Mouse (Mus musculus) embryonic fibroblast, embryonic 13.5 days (primary cell): Measurements from ENCODE around the gene Gucy2d.

Source experiments
- CTCF ChIP-seq: IDR thresholded peaks from 2 replicates; pipeline ENCODE4 v1.5.1; 2011; ENCODE audit warnings: mild to moderate bottlenecking, control low read depth, low read length, moderate library complexity, borderline replicate concordance; ENCODE audit not compliant: insufficient read depth
- POLR2A ChIP-seq: IDR thresholded peaks from 2 replicates; pipeline ENCODE4 v1.6.1; 2011; ENCODE audit warnings: low read depth, mild to moderate bottlenecking, control low read depth, low read length, moderate library complexity

DNA sequence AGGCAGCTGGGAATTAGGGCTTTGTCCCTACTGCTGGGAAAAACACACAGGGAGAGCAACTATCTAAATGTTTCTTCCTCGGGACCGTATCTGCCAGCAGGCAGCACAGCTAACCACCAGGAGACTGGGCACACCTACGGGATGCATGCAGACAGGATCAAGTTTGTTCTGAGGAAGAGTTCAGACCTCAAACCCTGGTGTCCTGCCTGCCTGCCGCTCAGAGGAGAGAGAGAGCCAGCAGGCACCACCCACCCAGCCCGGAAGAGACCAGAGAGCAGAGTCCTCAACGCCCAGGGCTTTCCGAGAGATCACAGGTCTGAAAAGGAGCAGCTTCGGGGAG is 43.0 kb downstream of the Gucy2d start:
- TF ChIP-seq CTCF (no peak), POLR2A (no peak)
